Mouse (Mus musculus) Muller cell, postnatal 12 days (primary cell): ENCODE measurements around the gene Ntn1.

Source experiments
- DNase-seq: peaks from one replicate; pipeline ENCODE4 v3.0.0-alpha.2; 2015; ENCODE audit errors: inconsistent ontology term

Ntn1 gene

DNA sequence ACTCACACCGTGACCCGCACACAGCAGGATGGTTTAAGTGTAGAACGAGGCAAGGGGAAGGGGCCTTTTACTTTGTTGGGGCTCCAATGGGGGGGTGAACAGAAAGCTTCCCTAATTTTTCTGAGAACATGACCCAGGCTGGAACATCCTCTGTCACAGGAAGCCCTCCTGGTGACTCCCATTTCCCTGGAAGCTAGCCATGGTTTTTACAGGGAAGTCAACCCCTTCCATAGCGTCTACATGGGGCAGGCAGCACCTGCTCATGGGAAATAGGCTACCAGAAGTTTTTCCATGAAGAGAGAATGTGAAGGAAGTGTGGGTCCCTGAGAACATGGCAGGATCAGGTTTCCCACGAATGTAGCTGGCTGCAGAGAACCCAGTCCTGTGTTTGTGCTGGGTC is 136.3 kb downstream of the Ntn1 start:
- no peak for DNase-seq

- DNase-seq: no peak
Observed at GRCm38 (mm10) chr11:68263100-68263499, 137.5 kb downstream of the Ntn1 start.

- DNase-seq: no peak
Observed at GRCm38 (mm10) chr11:68261162-68261892, 139.3 kb downstream of the Ntn1 start.

DNA sequence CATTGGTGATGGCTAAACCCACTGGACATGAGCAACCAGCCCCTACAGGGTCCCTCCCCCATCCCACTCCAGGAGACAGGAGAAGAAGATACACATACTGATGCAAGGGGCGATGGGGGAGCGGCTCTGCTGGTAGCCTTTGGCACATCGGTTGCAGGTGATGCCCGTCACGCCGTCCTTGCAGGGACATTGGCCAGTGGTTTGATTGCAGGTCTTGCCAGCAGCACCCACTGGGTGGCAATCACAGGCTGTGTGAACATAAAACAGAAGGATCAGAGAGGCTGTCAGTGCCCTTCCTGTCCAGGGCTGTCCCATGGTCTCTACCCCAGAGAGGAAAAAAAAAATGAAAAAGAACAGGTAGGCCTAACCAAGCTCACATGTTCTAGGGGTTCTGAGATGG is 140.2 kb downstream of the Ntn1 start:
- DNase-seq: no peak

DNA sequence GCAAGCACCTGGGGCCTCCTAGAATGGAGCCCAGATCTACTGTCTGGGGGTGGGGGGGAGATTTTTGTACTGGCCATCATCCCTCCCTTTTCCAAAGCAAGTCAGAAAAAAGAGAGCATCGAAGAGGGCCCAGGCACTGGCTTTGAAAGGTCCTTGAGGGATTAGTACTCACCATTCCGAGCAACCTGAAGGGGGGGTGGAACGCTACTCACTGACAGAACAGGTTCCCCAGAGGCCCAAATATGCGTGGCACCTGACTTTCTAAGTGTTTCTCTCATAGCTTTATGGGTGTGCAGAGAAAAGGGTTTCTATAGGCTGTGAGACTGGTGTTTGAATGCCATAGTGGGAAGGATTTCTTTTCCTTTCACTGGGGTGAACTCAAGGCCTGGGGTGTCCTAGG is 142.1 kb downstream of the Ntn1 start:
- no peak for DNase-seq

DNA sequence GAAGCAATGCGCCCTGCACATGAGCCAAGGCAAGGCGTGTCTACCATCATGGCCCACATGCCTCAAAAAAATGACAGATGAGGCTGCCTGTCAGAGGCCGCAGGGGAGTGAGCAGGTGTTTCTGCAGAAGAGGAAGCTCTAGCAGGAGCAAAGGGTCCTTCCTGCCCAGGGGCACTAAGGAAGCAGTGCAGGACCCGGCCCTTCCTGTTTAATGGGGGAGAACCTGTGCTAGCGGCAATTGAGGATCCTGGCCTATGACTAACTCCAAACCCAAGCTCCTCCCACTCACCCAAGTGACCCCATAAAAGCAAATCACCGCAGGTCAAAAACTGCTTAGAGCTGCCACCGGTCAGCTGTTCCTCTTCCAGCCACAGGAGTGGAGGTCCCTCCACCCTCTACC is 147.1 kb downstream of the Ntn1 start:
- no peak for DNase-seq

GRCm38 (mm10) chr11:68250106-68250505 is 150.5 kb downstream of the Ntn1 start:
- DNase-seq: no peak

- no peak for DNase-seq
Observed at GRCm38 (mm10) chr11:68247897-68248296, 152.7 kb downstream of the Ntn1 start.

GRCm38 (mm10) chr11:68244992-68245261 is 155.7 kb downstream of the Ntn1 start:
- DNase-seq: no peak

- DNase-seq: peak; percentile 19
Observed at GRCm38 (mm10) chr11:68244254-68244991, 156.2 kb downstream of the Ntn1 start.

DNA sequence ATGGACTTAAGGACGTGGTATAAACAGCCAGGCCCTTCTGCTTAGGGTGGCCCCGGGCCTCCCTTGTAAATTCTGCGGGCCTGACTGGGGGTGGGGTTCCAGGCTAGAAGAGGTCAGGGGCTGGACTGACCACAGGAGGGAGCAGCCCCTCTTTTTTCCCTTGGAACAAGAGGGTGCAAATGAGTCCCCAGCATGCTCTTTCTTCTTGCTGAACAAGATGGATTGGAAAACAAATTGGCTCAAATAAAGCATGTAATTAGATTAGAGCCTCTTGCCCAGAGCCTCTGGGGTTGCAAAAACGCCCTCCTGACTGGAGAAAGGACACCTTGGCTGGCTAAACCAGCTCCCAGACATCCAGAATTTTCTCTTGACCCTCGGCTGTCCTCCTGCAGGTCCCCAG is 160.9 kb downstream of the Ntn1 start:
- no peak for DNase-seq

- no peak for DNase-seq
Observed at GRCm38 (mm10) chr11:68233469-68233965, 167.1 kb downstream of the Ntn1 start.

GRCm38 (mm10) chr11:68231558-68231957 is 169.1 kb downstream of the Ntn1 start:
- no peak for DNase-seq

DNA sequence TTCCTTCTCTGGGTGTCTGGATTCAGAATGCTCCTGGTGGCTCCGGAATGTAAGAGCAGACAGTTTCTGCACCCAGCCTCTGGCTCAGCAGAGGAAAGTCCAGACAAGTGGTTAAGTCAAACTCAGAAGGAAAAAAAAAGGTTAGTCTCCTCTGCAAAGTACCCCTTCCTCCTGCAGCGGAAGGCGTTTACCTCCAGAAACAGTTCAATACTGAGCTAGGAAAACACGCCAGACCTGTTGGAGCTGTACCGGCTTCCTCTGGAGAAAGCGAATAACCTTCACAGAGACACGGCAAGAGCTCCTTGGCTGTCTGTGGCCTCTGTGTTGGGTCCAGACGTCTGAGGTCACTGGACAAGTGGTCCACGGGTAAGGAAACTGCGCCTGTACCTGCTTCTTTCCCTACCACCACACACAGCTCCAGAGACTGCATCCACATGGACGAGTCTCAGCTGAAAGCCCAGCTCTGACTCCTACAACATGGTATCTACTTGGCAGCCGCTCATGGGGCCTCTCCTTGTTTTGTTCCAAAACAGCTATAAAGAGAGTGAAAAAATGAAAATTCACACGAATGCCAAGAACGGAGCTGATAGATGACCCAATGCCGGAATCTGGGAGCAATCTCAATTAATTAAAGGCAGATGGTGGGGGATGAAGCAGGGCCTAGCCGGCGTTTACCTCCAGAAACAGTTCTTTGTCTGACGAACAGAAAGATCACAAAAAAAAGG is 171.5 kb downstream of the Ntn1 start:
- DNase-seq: peak; percentile 70

DNA sequence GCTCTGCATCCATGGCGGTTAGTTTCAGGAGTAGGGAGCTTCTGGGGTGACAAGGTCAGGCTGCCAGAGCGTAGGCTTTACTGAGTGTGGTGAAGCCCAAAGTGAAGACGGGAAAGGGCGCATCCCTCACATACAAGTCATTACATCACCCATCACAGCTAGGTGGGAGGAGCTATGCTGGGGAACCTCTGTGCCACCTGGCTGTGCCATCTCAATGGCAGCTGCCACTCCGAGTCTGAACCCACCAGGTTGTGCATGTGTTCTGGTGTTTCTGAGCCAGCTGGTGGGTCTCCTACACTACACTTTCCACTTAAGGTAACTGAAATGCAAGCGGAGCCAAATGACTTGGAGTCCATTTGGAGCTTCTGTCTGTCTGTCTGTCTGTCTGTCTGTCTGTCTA is 172.8 kb downstream of the Ntn1 start:
- DNase-seq: no peak

GRCm38 (mm10) chr11:68226654-68227057 is 174.0 kb downstream of the Ntn1 start:
- peak; percentile 81 for DNase-seq

GRCm38 (mm10) chr11:68223143-68223542 is 177.5 kb downstream of the Ntn1 start:
- DNase-seq: no peak

DNA sequence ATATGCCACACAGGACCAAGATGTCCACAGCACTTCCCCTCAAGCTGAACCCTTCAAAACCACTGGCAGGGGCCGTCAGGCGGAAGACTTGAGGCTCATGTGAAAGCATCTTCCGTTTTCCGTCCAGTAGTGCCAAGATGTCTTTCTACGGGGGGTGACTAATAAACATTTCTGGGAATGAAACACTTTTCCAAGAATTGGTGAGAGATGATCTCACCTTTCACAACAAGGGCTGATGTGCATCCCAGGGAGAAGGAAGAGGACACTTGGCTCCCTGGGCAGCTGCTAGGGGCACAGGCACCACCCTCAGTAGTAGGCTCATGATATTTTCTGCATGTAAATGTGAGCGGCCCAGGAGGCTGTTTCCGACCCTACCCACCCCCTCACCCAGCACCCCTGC is 178.4 kb downstream of the Ntn1 start:
- no peak for DNase-seq

- no peak for DNase-seq
Observed at GRCm38 (mm10) chr11:68220733-68221132, 179.9 kb downstream of the Ntn1 start.

DNA sequence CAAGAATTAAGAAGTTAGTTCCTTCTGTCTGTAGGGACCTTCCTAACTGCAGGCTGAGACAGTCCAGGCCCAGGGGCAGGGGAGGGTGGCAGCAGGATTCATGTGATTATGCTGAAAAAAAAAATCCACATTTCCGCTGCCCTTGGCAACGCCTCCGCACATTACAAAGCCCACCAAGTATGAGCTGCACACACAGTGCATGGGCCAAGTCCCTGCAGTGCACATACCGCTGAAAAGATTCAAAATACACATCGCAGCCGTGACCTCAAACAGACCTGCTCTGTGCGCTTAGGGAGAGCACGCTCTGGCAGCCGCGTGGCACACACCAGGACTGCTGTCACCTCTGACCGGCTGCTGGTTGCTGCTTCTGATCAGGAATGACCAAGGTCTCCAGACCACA is 184.6 kb downstream of the Ntn1 start:
- DNase-seq: no peak

- peak; percentile 63 for DNase-seq
Observed at GRCm38 (mm10) chr11:68215206-68215912, 185.3 kb downstream of the Ntn1 start.
